Mouse (Mus musculus) hindbrain, embryonic 11.5 days (tissue): ENCODE measurements around the gene Aebp1. TPM values are rescaled to one million over a fixed set of nuclear protein-coding genes. Genes with fewer than 3 reads are reported as not detected.
"Not testable (repeated sequence)": the region's sequence is repeated elsewhere in the genome, so short reads cannot be mapped to it uniquely, and the experiment has no call there.

Source experiments
- ATAC-seq: fragments of 200-750 bp; cut with Nextera tagmentation; 2 replicates; pipeline ENCODE4 v1.8.0; 2017; ENCODE audit warnings: mild to moderate bottlenecking, moderate TSS enrichment, moderate library complexity; ENCODE audit not compliant: low FRiP score
- DNase-seq: peaks from one replicate; pipeline ENCODE4 v3.0.0-alpha.2; 2015; ENCODE audit warnings: low spot score
- H3K27ac ChIP-seq: fragments of 300-500 bp; sonication (generic); 2 replicates; pipeline ENCODE4 v1.5.1; 2014; ENCODE audit warnings: mild to moderate bottlenecking, low read depth, low read length
- H3K27me3 ChIP-seq: fragments of 300-500 bp; sonication (generic); 2 replicates; pipeline ENCODE4 v1.6.1; 2014; ENCODE audit warnings: mild to moderate bottlenecking, low read length, moderate library complexity, mixed read lengths; ENCODE audit not compliant: control insufficient read depth, insufficient read depth
- H3K36me3 ChIP-seq: fragments of 300-500 bp; sonication (generic); 2 replicates; pipeline ENCODE4 v1.6.1; 2014; ENCODE audit warnings: mild to moderate bottlenecking, low read length, moderate library complexity, mixed read lengths; ENCODE audit not compliant: control insufficient read depth, insufficient read depth
- H3K4me1 ChIP-seq: fragments of 300-500 bp; sonication (generic); replicated peaks from 2 replicates; pipeline ENCODE4 v1.6.1; 2014; ENCODE audit warnings: low read length, mixed read lengths; ENCODE audit not compliant: control insufficient read depth, insufficient read depth
- H3K4me2 ChIP-seq: fragments of 300-500 bp; sonication (generic); replicated peaks from 2 replicates; pipeline ENCODE4 v1.6.1; 2014; ENCODE audit warnings: mild to moderate bottlenecking, low read depth, low read length
- H3K4me3 ChIP-seq: fragments of 300-500 bp; sonication (generic); 2 replicates; pipeline ENCODE4 v1.5.1; 2014; ENCODE audit warnings: low read depth, low read length
- H3K9ac ChIP-seq: fragments of 300-500 bp; sonication (generic); 2 replicates; pipeline ENCODE4 v1.6.1; 2014; ENCODE audit warnings: low read depth, low read length
- H3K9me3 ChIP-seq: fragments of 300-500 bp; sonication (generic); 2 replicates; pipeline ENCODE4 v1.6.1; 2016; ENCODE audit warnings: low read length; ENCODE audit not compliant: control insufficient read depth
- WGBS: fragments of 180-500 bp; shearing (Covaris S2); extraction: QIAGEN DNeasy Blood & Tissue Kit; methylation state at CpG from one replicate; pipeline ENCODE4 v1.1.7; 2014; 5-methylcytosine and 5-hydroxymethylcytosine counted together
- polyA plus RNA-seq: library from polyadenylated mRNA; unstranded; fragments of >200 nt; fragmentation: Nextera tagmentation; extraction: Ambion mirVana; gene quantifications from 2 replicates; pipeline ENCODE4 v1.2.1, GENCODE M21; 2014

Gene Aebp1
- polyA plus RNA-seq, 1 experiment from 2014 or later, result 19.0 TPM

GRCm38 (mm10) chr11:5877921-5878526, 16.3 kb downstream of the Aebp1 start, which contains the start of gene Pold2:
TSS of gene Pold2 (minus strand) at chr11:5878292.
- DNase-seq (peak; percentile 98), ATAC-seq (peak; percentile 99)
- no peaks in the 10 kb centered on the region for H3K36me3 ChIP-seq
- peaks cover 6% of the 10 kb centered on the region for H3K4me1 ChIP-seq
- peak within 1 kb of the TSS; percentile 64 for H3K9ac ChIP-seq
- no peaks in the 10 kb centered on the region for H3K9me3 ChIP-seq
- H3K27ac ChIP-seq, result peak within 1 kb of the TSS; percentile 82
- WGBS, result under 1% methylated on average over 52 of the region's 52 CpGs
- peak within 1 kb of the TSS; percentile 60 for H3K4me3 ChIP-seq
- H3K27me3 ChIP-seq, result no peaks in the 10 kb centered on the region
- peak within 1 kb of the TSS; percentile 67 for H3K4me2 ChIP-seq

GRCm38 (mm10) chr11:5878661-5879060, 16.9 kb downstream of the Aebp1 start:
- H3K9ac ChIP-seq, result peak overlapping the region; percentile 63
- ATAC-seq (no peak), DNase-seq (no peak)
- peaks cover 6% of the 10 kb centered on the region for H3K4me1 ChIP-seq
- peak overlapping the region; percentile 82 for H3K27ac ChIP-seq
- H3K27me3 ChIP-seq, result no peaks in the 10 kb centered on the region
- H3K9me3 ChIP-seq, result no peaks in the 10 kb centered on the region
- H3K4me2 ChIP-seq, result peak overlapping the region; percentile 55
- WGBS, result 55% methylated on average over 8 of the region's 8 CpGs
- no peaks in the 10 kb centered on the region for H3K36me3 ChIP-seq
- peak overlapping the region; percentile 60 for H3K4me3 ChIP-seq

GRCm38 (mm10) chr11:5879905-5880304, 18.2 kb downstream of the Aebp1 start:
- peak; percentile 79 for DNase-seq
- no peaks in the 10 kb centered on the region for H3K9me3 ChIP-seq
- H3K36me3 ChIP-seq, result no peaks in the 10 kb centered on the region
- WGBS, result 50% methylated on average over 5 of the region's 5 CpGs
- no peaks in the 10 kb centered on the region for H3K27me3 ChIP-seq
- H3K4me1 ChIP-seq, result peaks cover 6% of the 10 kb centered on the region
- no peak overlapping the region for H3K4me2 ChIP-seq
- H3K4me3 ChIP-seq, result no peak overlapping the region
- H3K9ac ChIP-seq, result no peak overlapping the region
- no peak for ATAC-seq
- H3K27ac ChIP-seq, result no peak overlapping the region

GRCm38 (mm10) chr11:5882518-5882917, 20.8 kb downstream of the Aebp1 start:
- 79% methylated on average over 8 of the region's 8 CpGs for WGBS
- Histone ChIP-seq H3K9me3 (no peaks in the 10 kb centered on the region), H3K9ac (no peak overlapping the region), H3K27ac (no peak overlapping the region), H3K4me3 (no peak overlapping the region), H3K4me1 (peaks cover under 1% of the 10 kb centered on the region), H3K4me2 (no peak overlapping the region), H3K27me3 (no peaks in the 10 kb centered on the region), H3K36me3 (no peaks in the 10 kb centered on the region)
- ATAC-seq, result no peak
- DNase-seq, result no peak

GRCm38 (mm10) chr11:5886187-5886586, 24.4 kb downstream of the Aebp1 start:
- Histone ChIP-seq H3K27ac (no peak overlapping the region), H3K9me3 (no peaks in the 10 kb centered on the region), H3K4me1 (no peaks in the 10 kb centered on the region; the same call in 1 of the 2 replicates), H3K9ac (no peak overlapping the region), H3K36me3 (no peaks in the 10 kb centered on the region), H3K4me2 (no peak overlapping the region), H3K4me3 (no peak overlapping the region), H3K27me3 (no peaks in the 10 kb centered on the region)
- DNase-seq (peak; percentile 85), ATAC-seq (peak; percentile 27; the same call in 1 of the 2 replicates)
- WGBS, result 19% methylated on average over 9 of the region's 9 CpGs

- Histone ChIP-seq H3K4me1 (no peaks in the 10 kb centered on the region; the same call in 1 of the 2 replicates), H3K27ac (no peak overlapping the region), H3K4me2 (no peak overlapping the region), H3K9ac (no peak overlapping the region), H3K4me3 (no peak overlapping the region), H3K9me3 (no peaks in the 10 kb centered on the region), H3K27me3 (no peaks in the 10 kb centered on the region), H3K36me3 (no peaks in the 10 kb centered on the region)
- 15% methylated on average over 5 of the region's 5 CpGs for WGBS
- DNase-seq (peak; percentile 40), ATAC-seq (peak; percentile 67)
Measured at GRCm38 (mm10) chr11:5887250-5887649, 25.5 kb downstream of the Aebp1 start.

GRCm38 (mm10) chr11:5888563-5888962, 26.8 kb downstream of the Aebp1 start:
- not testable (repeated sequence) for H3K36me3 ChIP-seq, ATAC-seq, H3K4me1 ChIP-seq, H3K27me3 ChIP-seq, DNase-seq, H3K4me3 ChIP-seq, H3K9ac ChIP-seq, H3K4me2 ChIP-seq, H3K27ac ChIP-seq, H3K9me3 ChIP-seq
- 71% methylated on average over 4 of the region's 5 CpGs for WGBS

GRCm38 (mm10) chr11:5892151-5892591, 30.4 kb downstream of the Aebp1 start:
- DNase-seq, result no peak
- no peak overlapping the region for H3K4me3 ChIP-seq
- no peak overlapping the region for H3K9ac ChIP-seq
- no peak overlapping the region for H3K4me2 ChIP-seq
- peaks cover 1% of the 10 kb centered on the region; the same call in 1 of the 2 replicates for H3K4me1 ChIP-seq
- ATAC-seq, result 0 out of 2 replicates have a peak, but pooled peaks have one; percentile 33
- H3K9me3 ChIP-seq, result no peaks in the 10 kb centered on the region
- H3K36me3 ChIP-seq, result no peaks in the 10 kb centered on the region
- H3K27me3 ChIP-seq, result no peaks in the 10 kb centered on the region
- H3K27ac ChIP-seq, result no peak overlapping the region
- WGBS, result 46% methylated on average over 8 of the region's 8 CpGs

GRCm38 (mm10) chr11:5892810-5893368, 31.1 kb downstream of the Aebp1 start:
- WGBS, result 47% methylated on average over 4 of the region's 4 CpGs
- no peak for DNase-seq

More at GRCm38 (mm10) chr11:5892810-5893368, 31.1 kb downstream of the Aebp1 start:
- Histone ChIP-seq H3K9ac (no peak overlapping the region), H3K27ac (no peak overlapping the region), H3K4me2 (no peak overlapping the region), H3K27me3 (no peaks in the 10 kb centered on the region), H3K4me1 (peaks cover 5% of the 10 kb centered on the region), H3K36me3 (no peaks in the 10 kb centered on the region), H3K4me3 (no peak overlapping the region), H3K9me3 (no peaks in the 10 kb centered on the region)
- ATAC-seq, result no peak
